Mouse (Mus musculus) brain, embryonic 14.5 days (tissue): ENCODE measurements around the gene Gm42715.

Experiments used
- CTCF ChIP-seq: fragments of 200-500 bp; IDR thresholded peaks from 2 replicates; pipeline ENCODE4 v1.5.1; 2012; ENCODE audit warnings: inconsistent platforms, mild to moderate bottlenecking, moderate library complexity, borderline replicate concordance; ENCODE audit not compliant: insufficient read depth, insufficient read length; ENCODE audit errors: extremely low read depth
- POLR2A ChIP-seq: fragments of 200-500 bp; IDR thresholded peaks from 2 replicates; pipeline ENCODE4 v1.6.1; 2012; ENCODE audit warnings: mild to moderate bottlenecking, inconsistent platforms, borderline replicate concordance; ENCODE audit not compliant: poor library complexity, insufficient read depth, insufficient read length, severe bottlenecking; ENCODE audit errors: extremely low read depth

GRCm38 (mm10) chr7:127511241-127511640 lies 8.1 kb upstream of the Gm42715 start:
- TF ChIP-seq CTCF (peak; percentile 26; the same call in 1 of the 2 replicates), POLR2A (no peak)
